Mouse (Mus musculus) bone marrow, adult 2 months (tissue): ENCODE results near the gene Nav2. TPM values are rescaled to one million over a fixed set of nuclear protein-coding genes. Genes with fewer than 3 reads are reported as not detected.

Experiments used
- H3K27ac ChIP-seq: fragments of 200-500 bp; 2 replicates; pipeline ENCODE4 v1.5.1; 2012; ENCODE audit warnings: low read depth, mild to moderate bottlenecking, control low read depth, inconsistent platforms, low read length; ENCODE audit not compliant: control insufficient read depth, poor library complexity, insufficient read depth
- H3K4me1 ChIP-seq: fragments of 200-500 bp; 2 replicates; pipeline ENCODE4 v1.6.1; 2011; ENCODE audit warnings: low read length; ENCODE audit not compliant: control insufficient read depth, insufficient read depth
- H3K4me3 ChIP-seq: fragments of 200-500 bp; replicated peaks from 2 replicates; pipeline ENCODE3; 2011; ENCODE audit warnings: mild to moderate bottlenecking, low read depth, low read length, control low read depth; ENCODE audit not compliant: control insufficient read depth
- CTCF ChIP-seq: fragments of 200-500 bp; IDR thresholded peaks from 2 replicates; pipeline ENCODE4 v1.5.1; 2011; ENCODE audit warnings: low read length, control low read depth; ENCODE audit not compliant: control insufficient read depth, insufficient read depth
- POLR2A ChIP-seq: fragments of 200-500 bp; IDR thresholded peaks from 2 replicates; pipeline ENCODE4 v1.6.1; 2011; ENCODE audit warnings: low read depth, mild to moderate bottlenecking, control low read depth, low read length, borderline replicate concordance; ENCODE audit not compliant: control insufficient read depth
- WGBS: fragments of 180-500 bp; shearing (Covaris S2); methylation state at CpG from one replicate; pipeline ENCODE4 v1.1.7; 2018; 5-methylcytosine and 5-hydroxymethylcytosine counted together
- polyA plus RNA-seq: library from polyadenylated mRNA; stranded (reverse); fragments of >200 nt; gene quantifications from 2 replicates; pipeline ENCODE4 v1.2.4, GENCODE M21; 2011; ENCODE audit warnings: low replicate concordance; ENCODE audit not compliant: missing spikeins, insufficient read depth, insufficient read length

Nav2 gene
- polyA plus RNA-seq, 1 experiment, result 8.5 TPM

- no peak overlapping the region; the same call in 1 of the 2 replicates for H3K27ac ChIP-seq
These were observed 617.6 kb downstream of the Nav2 start for GRCm38 (mm10) chr7:49526101-49526499.

GRCm38 (mm10) chr7:49527495-49527894 lies 619.0 kb downstream of the Nav2 start:
- 61% methylated on average over 4 of the region's 4 CpGs for WGBS
- no peak overlapping the region for H3K27ac ChIP-seq

More at GRCm38 (mm10) chr7:49526101-49526499, 617.6 kb downstream of the Nav2 start:
- TF ChIP-seq POLR2A (no peak), CTCF (no peak)
- no peaks in the 10 kb centered on the region; the same call in 1 of the 2 replicates for H3K4me1 ChIP-seq
- WGBS, result 81% methylated on average over 4 of the region's 4 CpGs
- no peak overlapping the region for H3K4me3 ChIP-seq

GRCm38 (mm10) chr7:49527925-49528324 lies 619.4 kb downstream of the Nav2 start:
- 77% methylated on average over 4 of the region's 4 CpGs for WGBS
- Histone ChIP-seq H3K4me3 (no peak overlapping the region), H3K4me1 (no peaks in the 10 kb centered on the region; the same call in 1 of the 2 replicates), H3K27ac (no peak overlapping the region)
- no peak for TF ChIP-seq POLR2A
- TF ChIP-seq CTCF, result no peak

More at GRCm38 (mm10) chr7:49527495-49527894, 619.0 kb downstream of the Nav2 start:
- no peak for TF ChIP-seq CTCF
- no peak for TF ChIP-seq POLR2A
- H3K4me3 ChIP-seq, result no peak overlapping the region
- H3K4me1 ChIP-seq, result no peaks in the 10 kb centered on the region; the same call in 1 of the 2 replicates

GRCm38 (mm10) chr7:49529498-49529897 lies 621.0 kb downstream of the Nav2 start:
- Histone ChIP-seq H3K4me1 (no peaks in the 10 kb centered on the region), H3K27ac (no peak overlapping the region), H3K4me3 (no peak overlapping the region)
- WGBS, result 69% methylated on average over 2 of the region's 2 CpGs
- no peak for TF ChIP-seq CTCF
- TF ChIP-seq POLR2A, result no peak

- WGBS, result 81% methylated on average over 8 of the region's 8 CpGs
- Histone ChIP-seq H3K4me3 (no peak overlapping the region), H3K27ac (no peak overlapping the region), H3K4me1 (no peaks in the 10 kb centered on the region)
- TF ChIP-seq CTCF (no peak), POLR2A (no peak)
These were observed 625.1 kb downstream of the Nav2 start for GRCm38 (mm10) chr7:49533571-49533970.

- H3K4me1 ChIP-seq, result no peaks in the 10 kb centered on the region
- TF ChIP-seq CTCF (no peak), POLR2A (no peak)
- no peak overlapping the region for H3K27ac ChIP-seq
- H3K4me3 ChIP-seq, result no peak overlapping the region
- WGBS, result 82% methylated on average over 6 of the region's 6 CpGs
These were observed 625.7 kb downstream of the Nav2 start for GRCm38 (mm10) chr7:49534208-49534607.

GRCm38 (mm10) chr7:49538360-49538759 lies 629.8 kb downstream of the Nav2 start:
- Histone ChIP-seq H3K27ac (no peak overlapping the region), H3K4me1 (no peaks in the 10 kb centered on the region), H3K4me3 (no peak overlapping the region)
- 77% methylated on average over 5 of the region's 5 CpGs for WGBS
- TF ChIP-seq CTCF (no peak), POLR2A (no peak)

GRCm38 (mm10) chr7:49540181-49540580 lies 631.7 kb downstream of the Nav2 start:
- TF ChIP-seq POLR2A (no peak), CTCF (no peak)
- Histone ChIP-seq H3K4me3 (no peak overlapping the region), H3K4me1 (peaks cover 4% of the 10 kb centered on the region), H3K27ac (no peak overlapping the region)
- 93% methylated on average over 9 of the region's 9 CpGs for WGBS

GRCm38 (mm10) chr7:49542135-49542534 lies 633.6 kb downstream of the Nav2 start:
- Histone ChIP-seq H3K27ac (no peak overlapping the region), H3K4me1 (peaks cover 4% of the 10 kb centered on the region), H3K4me3 (no peak overlapping the region)
- TF ChIP-seq CTCF, result no peak
- TF ChIP-seq POLR2A, result no peak
- WGBS, result 84% methylated on average over 3 of the region's 3 CpGs
